Mouse (Mus musculus): ENCODE measurements at regions not wholly inside any gene's neighbourhood (a gene's known extent, or its start where the extent isn't known, plus 50 kb on each side); places are given as distances from the start of the nearest gene placed in this dataset.

DNA sequence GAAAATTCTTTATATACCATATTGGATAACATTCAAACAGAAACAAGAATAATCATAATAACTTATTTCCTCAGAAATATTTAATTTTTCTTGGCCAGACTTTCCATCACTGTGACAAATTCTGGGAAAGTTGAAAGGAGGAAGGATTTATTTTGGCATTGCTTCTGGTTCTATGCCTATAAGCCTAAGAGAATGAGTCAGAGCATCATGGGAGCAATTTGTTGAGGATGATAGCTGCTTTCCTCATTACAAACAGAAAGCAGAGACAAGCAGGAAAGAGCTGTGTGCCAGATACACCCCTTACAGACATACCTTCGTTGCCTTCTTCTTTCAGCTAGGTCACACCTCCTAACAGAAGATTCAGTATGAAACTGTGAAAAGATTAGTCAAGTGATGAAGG, 115.3 kb downstream of the Rgs21 start:
- WGBS = 56% methylated on average over 1 of the region's 1 CpGs
- DNase-seq (ENCODE audit: low read depth, low spot score) = no peak

DNA sequence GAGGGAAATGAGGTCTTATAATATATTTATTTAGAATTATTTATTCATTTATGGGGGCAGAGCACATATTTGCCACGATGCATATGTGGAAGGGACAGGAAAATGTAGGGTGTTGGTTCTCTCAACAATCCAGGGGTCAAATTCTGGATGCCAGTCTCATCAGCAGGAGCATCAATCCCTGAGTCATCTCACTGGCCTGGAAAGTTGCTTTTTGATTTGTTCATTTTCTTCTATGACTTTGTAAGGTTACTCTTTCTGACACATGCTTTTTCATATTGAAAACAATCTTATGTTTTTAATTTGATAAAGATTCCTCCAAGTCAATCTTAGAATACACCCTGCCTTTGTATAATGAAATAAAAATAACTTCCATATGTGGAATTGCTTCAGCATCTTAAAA, 115.7 kb downstream of the Rgs21 start:
- WGBS = 47% methylated on average over 1 of the region's 1 CpGs
- no peak for DNase-seq (ENCODE audit: low read depth, low spot score)

DNA sequence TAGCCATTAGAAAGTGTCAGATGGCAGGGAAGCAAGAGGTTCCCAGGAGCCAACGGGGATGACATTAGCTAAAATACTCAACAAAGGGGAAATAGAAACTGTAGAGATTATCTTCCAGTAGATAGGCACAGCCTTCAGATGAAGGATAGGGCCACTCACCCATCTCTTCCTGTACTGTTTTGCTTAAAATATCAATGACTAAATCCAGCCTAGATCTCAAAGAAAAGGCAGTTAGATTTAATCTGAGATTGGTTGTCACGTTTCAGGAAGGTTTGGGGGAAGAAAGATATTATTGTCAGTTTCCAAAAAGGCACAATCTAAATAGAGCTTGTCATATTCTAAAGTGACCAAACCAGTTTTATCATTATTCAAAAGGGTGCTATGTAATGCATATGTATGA, 130.8 kb downstream of the Rgs21 start:
- 72% methylated on average over 2 of the region's 2 CpGs for WGBS
- no peak for DNase-seq (ENCODE audit: low read depth, low spot score)

DNA sequence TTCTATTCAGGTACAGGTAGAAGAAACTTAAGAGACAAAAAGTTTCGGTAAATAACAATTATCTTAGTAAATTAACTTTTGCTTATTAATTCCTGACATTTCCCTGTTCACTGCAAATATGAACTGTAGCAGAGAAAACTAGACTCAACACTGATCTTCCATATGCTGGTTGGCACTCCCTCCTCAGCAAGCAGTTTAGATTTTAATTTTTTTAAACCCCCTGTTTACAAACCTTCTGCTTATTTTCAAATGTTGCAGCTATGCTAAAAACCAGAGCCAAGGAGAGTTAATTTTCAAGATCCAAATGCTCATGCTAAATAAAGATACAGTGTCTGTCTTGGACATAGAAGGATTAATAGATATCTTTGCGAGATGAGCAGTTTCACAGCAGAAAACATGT, 134.7 kb downstream of the Rgs21 start:
- WGBS = 76% methylated on average over 2 of the region's 2 CpGs
- no peak for DNase-seq (ENCODE audit: low read depth, low spot score)

DNA sequence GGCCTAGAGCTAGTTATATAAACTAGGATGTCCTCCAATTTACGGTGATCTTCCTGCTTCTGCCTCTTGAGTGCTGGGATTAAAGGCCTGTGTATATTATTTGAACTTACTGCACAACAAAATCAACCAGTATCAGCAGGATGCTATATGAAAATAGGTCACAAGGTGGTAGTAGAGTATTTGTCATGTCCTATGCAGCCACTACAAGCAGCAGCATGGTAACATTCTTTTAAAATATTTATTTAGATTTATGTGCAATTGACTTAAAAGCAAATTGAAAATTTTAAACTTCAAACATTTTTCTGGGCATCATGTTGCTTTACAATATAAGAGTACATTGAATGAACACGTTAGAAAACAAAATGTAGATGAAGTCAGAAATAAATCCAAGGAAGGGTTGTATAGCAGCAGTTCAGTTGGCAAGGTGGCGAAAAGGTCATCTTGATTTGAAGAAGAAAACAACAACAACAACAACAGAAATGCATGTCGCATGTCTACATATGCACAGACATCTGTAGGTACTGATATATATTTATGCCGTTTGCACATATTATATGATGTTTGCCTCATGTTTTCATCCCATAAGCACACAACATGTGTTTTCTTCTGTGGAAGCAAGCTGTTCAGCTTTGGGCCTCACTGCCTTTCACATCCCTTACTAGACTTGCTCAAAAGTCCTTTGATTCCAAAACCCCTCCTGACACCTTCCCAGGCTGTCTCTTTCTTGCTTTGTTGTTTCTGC, 135.8 kb downstream of the Rgs21 start:
- WGBS = 77% methylated on average over 5 of the region's 5 CpGs

DNA sequence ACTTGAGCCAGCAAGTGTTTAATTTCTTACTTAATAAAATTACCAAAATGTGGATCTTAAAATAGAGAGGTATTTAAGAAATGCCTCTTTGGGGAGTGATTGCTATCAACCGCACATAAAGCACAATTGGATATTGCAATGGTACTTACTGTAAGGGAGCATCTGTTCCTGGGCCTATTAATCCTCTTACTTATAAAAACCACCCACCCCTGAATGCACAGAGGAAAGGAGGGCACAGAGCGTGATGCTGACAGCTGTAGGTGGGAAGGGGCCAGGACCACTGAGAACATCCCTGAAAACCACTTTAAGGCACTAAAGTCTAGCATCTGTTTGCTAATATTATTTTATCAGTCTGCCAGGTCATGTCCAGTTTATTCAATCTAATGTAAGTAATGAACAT, 146.1 kb downstream of the Rgs21 start:
- WGBS = 71% methylated on average over 2 of the region's 2 CpGs
- DNase-seq (ENCODE audit: low read depth, low spot score) = no peak

More for the DNA sequence above, 135.8 kb downstream of the Rgs21 start:
- DNase-seq (ENCODE audit: low read depth, low spot score) = no peak

DNA sequence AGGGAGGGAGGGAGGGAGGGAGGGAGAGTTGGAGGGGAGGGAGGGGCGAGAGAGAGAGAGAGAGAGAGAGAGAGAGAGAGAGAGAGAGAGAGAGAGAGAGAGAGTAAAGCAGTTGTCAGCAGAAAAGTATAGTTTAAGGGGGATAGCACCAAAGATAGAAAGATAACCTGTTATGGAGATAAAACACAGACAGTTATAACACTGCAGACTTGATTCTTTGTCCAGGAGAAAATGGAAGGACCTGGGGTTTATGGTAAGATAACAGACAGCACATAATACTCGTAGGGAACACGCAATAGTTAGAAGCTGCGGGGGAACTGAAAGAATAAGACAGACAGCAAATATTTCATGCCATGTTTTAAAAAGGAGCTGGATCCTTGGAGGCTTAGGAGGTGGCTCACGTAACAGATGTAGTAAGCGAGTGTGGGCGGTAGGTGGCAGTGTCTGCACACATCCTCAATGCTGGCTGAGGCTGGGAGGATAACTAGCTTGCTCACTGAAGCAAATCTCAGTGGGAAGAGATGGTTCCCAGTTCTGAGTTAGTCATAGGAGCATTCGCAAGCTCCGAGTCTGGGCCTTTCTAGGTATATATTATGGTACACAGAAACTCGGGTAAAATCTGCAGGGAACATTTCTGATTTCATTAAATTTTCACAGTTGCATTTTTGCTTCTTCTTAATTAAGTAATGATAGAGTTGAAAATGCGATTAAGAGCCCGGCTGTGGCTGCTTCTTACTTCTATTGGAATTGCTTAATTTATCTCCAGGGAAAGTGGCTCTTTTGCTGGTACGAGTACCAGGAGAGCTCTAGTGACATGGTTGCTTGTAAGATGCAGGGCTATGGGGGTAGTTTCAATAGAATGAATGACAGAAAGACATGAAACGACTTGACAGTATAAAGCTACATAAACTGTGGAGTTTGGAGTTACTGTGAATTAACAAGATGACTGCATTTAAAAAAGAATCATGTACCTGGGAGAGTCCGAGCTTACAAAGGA, 157.6 kb upstream of the Rgs1 start:
- 33% methylated on average over 14 of the region's 15 CpGs for WGBS

DNA sequence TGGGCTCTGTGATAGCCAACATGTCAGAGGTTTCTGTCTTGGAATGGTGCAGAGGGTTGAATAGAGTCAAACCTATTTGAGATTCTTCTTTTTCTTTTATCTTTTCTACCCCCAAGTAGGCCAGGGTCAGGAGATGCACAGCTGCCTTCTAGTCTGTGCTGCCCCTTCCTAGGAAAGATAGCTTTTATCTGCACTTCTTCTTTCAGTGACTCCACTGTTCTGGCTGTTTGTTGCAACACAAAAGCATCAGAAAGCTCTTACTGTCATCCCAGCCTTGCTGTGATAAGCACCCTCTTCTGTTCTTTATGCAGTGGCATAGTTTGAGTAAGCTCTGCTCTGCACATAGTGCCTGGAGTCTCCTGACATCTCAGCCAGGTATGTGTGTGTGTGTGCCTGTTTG, 156.7 kb upstream of the Rgs1 start:
- no peak for DNase-seq (ENCODE audit: low read depth, low spot score)

More for the DNA sequence above, 157.6 kb upstream of the Rgs1 start:
- DNase-seq (ENCODE audit: low read depth, low spot score) = peak; percentile 18

DNA sequence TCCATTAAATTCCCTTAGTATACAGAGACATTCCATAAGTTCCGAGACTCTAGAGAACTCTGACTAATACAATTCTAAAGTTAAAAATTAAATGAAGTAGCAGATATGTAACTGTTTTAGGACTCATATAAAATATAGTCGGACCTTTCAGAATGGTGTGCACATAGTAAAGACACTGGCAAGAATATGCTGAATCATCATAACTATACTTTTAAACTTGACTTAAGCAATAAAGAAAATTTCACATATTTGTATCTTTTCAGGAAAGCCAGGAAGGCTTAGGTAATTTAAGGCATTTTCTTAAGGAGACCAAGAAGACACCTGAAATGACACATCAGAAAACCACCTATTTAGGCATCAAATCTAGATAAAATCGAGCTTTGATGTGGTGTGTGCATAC, 156.0 kb upstream of the Rgs1 start:
- WGBS = 45% methylated on average over 3 of the region's 3 CpGs
- DNase-seq (ENCODE audit: low read depth, low spot score) = no peak

DNA sequence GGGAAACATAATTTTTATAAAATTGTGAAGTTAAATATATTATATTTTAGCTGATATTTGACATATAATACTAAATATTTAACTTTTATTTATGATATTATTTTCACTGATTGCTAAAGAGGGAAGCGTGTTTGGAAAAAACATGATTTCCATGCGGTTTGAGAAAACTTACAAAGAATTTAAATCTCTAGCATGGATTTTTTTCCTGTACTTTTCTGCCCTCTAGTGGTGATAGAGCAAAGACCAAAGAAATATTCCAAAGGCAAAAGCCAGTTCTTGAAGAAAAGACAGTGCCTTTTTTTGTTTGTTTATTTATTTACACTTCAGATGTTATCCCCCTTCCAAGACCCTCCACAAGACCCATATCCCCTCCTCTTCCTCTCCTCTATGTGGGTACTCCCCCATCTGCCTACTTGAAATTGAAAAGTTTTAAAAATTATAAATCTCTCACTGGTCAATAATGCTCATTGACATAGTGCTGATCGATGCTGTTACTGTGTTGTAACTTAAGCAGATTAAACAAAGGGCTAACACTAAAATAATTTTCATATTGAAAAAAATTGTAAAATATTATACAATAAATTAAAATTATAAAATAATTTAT, 131.1 kb upstream of the Rgs1 start:
- WGBS = 35% methylated on average over 3 of the region's 3 CpGs
- peak; percentile 16 for DNase-seq (ENCODE audit: low read depth, low spot score)

DNA sequence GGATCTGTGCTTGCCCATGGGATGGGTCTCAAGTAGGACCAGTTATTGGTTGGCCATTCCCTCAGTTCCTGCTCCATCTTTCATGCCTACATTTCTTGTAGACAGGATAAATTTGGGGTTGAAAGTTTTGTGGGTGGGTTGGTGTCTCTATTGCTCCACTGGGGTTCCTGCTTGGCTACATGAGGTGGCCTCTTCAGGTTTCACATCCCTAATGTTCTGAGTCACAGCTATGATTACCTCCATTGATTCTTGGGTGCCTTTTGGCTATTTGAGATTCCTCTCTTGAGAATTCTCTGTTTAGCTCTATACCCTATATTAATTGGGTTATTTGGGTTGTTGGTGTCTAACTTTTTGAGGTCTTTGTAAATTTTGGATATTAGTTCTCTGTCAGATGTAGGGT, 125.1 kb upstream of the Rgs1 start:
- DNase-seq (ENCODE audit: low read depth, low spot score) = no peak

DNA sequence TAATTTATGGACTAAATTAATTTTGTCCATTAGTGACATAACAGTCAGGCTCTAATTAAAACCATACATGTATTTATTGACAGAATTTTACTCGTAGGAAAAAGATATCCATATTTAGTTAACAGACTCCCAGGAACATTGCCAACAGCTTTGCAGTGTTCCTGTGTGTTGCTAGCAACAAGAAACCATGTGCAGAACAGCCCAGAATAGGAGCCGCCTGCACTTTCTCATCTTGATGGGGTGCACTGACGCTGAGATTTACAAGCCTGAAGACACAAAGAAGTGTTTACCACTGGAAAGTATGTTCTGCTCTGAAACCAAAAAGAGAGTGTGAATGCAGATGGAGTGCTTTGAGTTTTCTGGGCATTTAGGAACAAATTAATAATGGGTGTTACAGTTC, 118.5 kb upstream of the Rgs1 start:
- no peak for DNase-seq (ENCODE audit: low read depth, low spot score)
- 56% methylated on average over 3 of the region's 3 CpGs for WGBS

DNA sequence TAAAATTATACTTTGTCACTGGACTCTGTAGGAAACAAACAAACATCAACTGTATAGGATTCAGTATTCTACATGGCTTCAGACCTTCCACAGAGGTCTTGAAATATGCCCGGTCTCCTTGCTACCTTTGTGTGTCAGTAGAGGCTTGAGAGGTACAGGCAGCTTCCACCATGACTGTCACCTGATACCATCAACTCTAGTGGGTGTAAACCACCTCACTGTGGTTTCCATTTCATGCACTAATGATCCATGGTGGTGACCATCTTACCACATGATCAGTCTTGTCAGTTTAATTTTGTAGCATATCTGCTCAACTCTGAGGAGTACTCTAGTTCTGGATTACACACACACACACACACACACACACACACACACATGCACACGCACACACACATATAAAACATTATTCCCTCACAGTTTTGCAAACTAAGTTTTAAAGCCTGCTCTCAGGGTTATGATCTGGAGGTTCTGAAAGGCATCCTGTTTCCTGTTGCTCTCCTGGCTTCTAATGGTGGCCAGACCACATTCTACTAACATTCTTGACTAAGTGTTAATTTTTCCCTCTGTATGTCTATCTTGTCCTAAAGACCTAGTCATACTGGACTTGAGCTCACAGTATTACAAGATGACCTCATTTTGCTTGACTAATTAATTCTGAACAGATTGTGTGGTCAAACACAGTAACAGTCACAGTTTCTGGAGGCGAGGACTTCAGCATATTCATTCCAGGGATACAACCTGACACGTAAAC, 106.7 kb upstream of the Rgs1 start:
- DNase-seq (ENCODE audit: low read depth, low spot score) = no peak
- 85% methylated on average over 4 of the region's 4 CpGs for WGBS

DNA sequence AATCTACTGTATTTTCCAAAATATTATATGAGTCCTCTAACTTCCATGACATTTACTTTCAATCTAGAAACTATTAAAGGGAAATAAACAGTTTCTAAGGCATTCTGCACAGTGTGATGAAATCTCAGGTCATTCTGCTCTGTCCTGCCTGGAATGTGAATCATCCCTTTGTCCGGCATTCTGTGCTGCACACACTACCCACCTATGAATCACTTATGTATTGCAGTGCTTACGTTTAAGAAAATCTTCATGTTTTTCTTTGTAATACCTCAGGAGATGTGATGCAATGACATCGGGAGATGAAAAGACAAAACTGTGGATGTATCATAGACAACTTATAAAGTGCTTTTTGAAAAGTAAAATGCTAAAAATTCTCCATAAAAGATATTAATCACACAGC, 106.0 kb upstream of the Rgs1 start:
- DNase-seq (ENCODE audit: low read depth, low spot score) = no peak
- WGBS = 83% methylated on average over 3 of the region's 3 CpGs

DNA sequence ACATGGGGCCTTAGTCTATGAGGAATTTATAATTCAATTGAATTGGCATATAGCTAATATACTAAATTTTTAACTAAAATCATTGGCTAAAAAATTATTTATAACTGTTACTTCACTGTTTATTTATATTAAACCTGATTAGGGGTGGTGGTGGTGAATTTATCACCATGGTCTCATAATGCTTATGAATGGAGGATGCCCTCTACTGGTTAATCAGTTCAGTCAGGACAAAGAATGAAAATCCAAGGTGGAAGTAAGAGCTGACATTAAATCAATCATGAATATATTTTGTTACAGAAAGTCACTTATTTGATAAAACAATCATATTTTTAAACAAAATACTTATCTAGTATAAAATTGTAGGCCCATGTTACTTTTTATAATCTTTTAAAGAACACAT, 104.3 kb upstream of the Rgs1 start:
- DNase-seq (ENCODE audit: low read depth, low spot score) = no peak

DNA sequence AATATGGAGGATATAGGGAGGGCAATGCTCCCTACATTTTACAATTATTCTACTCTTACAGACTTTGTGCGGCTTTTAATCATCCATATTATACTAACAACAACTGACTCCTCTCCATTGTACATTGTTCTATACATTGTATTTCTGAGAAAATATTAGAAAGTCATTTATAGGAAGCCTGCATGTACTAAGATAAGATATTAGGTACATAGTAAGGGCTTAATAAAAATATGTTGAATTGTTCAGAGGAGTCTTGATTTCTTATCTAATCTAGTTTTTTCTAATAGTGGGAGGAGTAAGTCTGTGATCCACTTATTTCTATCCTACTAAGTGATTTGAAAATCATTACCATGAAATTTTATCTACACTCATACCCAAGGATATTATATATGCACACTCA, 94.8 kb upstream of the Rgs1 start:
- WGBS = 94% methylated on average over 1 of the region's 1 CpGs

DNA sequence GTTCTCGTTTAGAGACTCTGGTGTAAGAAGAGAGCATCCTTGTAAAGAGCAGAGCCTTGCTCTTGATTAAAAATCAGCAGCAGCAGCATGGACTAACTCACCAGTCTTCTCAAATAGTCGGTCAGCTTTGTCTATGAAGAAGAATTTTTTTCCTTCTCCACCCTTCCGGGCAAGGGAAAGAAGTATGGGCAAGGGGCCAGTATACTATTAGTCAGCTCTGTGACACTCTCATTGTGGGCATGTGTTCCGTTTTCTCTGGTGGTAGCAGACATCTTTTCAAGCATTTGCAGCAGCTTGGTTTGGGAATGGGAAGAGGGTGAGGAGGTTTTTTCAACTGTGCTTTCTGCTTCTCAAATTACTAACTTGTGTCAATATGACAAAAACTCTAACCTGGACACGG, 94.3 kb upstream of the Rgs1 start:
- DNase-seq (ENCODE audit: low read depth, low spot score) = no peak
- WGBS = 43% methylated on average over 5 of the region's 5 CpGs

More for the DNA sequence above, 94.8 kb upstream of the Rgs1 start:
- DNase-seq (ENCODE audit: low read depth, low spot score) = no peak

DNA sequence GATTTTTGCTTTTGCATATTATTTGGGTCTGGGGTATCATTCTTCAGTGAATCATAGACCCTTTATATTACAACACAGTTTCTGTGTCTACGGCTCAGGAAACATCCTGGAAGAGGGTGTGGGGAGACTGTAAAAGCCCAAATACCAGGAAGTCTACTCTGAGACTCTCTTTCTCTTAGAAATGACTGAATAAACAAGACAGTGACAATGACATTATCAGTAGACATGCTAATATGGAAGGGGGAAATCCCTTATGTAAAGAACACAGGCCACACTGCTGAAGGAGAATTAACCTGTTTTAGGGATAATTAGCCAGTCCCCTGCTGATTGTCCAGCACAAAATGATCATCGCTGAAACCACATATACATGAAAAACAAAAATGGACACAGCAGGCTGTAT, 88.5 kb upstream of the Rgs1 start:
- 73% methylated on average over 2 of the region's 2 CpGs for WGBS
- DNase-seq (ENCODE audit: low read depth, low spot score) = no peak

DNA sequence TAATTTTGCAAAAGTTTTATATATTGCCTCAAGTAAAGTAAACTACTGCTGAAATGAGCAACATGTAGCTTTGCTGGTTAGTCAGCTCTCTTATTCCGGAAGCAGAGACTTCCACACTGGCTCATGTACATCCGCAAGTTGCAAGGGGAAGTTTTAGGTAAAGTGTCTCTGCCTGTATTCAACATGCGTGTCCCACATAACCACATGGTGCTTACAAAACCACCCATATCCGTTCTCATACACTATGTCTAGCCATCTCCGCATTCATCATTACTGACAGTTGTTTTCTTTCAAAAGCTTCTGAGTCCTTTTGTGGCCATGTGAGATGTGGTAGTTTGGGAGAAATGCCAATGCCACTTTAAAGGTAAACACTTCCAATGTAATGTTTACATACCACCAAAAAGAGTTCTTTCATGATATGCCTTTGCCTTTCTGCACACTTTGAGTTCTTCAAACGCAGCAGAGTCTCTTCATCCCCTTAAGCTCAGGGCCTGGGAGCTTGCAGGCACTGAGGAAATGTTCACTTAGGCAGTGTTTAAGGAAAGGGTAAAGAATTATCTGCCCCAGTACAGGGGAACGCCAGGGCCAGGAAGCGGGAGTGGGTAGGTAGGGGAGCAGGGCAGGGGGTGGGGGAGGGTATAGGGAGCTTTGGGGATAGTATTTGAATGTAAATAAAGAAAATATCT, 81.5 kb upstream of the Rgs1 start:
- 58% methylated on average over 8 of the region's 8 CpGs for WGBS

More for the DNA sequence above, 81.5 kb upstream of the Rgs1 start:
- DNase-seq (ENCODE audit: low read depth, low spot score) = no peak

Measured in large intestine, adult 2 months (tissue).